Mouse (Mus musculus) bone marrow, adult 2 months (tissue): ENCODE results near the gene Zfp423.

Source experiments
- CTCF ChIP-seq: fragments of 200-500 bp; IDR thresholded peaks from 2 replicates; pipeline ENCODE4 v1.5.1; 2011; ENCODE audit warnings: low read length, control low read depth; ENCODE audit not compliant: control insufficient read depth, insufficient read depth
- POLR2A ChIP-seq: fragments of 200-500 bp; IDR thresholded peaks from 2 replicates; pipeline ENCODE4 v1.6.1; 2011; ENCODE audit warnings: low read depth, mild to moderate bottlenecking, control low read depth, low read length, borderline replicate concordance; ENCODE audit not compliant: control insufficient read depth

GRCm38 (mm10) chr8:87619529-87619928, 339.9 kb downstream of the Zfp423 start:
- no peak for TF ChIP-seq POLR2A
- no peak for TF ChIP-seq CTCF
